Mouse (Mus musculus): Measurements from ENCODE around the gene Gsk3a. TPM values are rescaled to one million over a fixed set of nuclear protein-coding genes. Genes with fewer than 3 reads are reported as not detected.
A peak's percentile ranks its signal among the peaks of the same experiment; 100 is the strongest.

Gsk3a gene
- total RNA-seq, 1 experiment from 2014 or later: 97.4 TPM

- peak; percentile 98 for DNase-seq
Observed at GRCm38 (mm10) chr7:25221102-25221883, 16.4 kb downstream of the Gsk3a start, which contains the start of gene Zfp526. Zfp526 (plus strand) TSS chr7:25221425.

DNA sequence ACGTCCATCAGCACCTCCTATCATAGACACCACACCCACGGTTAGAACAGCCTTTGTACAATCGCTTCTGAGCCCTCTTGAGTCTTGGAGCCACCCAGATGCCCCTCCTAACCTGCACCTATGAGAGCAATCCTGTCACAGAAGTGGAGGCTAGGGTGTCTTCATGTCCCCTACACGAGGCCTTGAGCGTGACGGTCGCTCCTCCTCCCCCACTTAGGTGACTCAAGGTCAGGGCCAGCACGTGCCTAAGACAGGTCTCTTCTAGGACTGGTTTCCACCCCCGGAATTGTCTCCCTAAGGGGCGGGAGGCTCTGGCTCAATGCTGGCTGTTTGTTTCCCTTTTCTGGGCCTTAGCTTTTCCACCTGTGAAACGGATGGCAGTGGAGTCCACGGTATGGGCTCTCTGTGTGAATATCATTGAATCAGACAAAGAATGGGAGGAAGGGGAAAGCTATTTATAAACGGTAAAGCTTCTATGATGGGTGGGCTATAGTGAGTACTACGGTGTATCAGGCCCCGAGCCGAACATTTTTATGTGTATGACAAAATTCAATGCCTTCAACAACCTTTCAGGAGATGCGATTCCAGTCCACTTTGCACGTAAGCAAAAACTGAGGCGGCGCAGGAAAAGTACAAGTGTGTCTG is 17.1 kb downstream of the Gsk3a start, which contains the start of gene Dedd2:
Gene Dedd2 (minus strand): TSS at position 159 of the 645 bp plus-strand sequence.
- DNase-seq: peak; percentile 37

DNA sequence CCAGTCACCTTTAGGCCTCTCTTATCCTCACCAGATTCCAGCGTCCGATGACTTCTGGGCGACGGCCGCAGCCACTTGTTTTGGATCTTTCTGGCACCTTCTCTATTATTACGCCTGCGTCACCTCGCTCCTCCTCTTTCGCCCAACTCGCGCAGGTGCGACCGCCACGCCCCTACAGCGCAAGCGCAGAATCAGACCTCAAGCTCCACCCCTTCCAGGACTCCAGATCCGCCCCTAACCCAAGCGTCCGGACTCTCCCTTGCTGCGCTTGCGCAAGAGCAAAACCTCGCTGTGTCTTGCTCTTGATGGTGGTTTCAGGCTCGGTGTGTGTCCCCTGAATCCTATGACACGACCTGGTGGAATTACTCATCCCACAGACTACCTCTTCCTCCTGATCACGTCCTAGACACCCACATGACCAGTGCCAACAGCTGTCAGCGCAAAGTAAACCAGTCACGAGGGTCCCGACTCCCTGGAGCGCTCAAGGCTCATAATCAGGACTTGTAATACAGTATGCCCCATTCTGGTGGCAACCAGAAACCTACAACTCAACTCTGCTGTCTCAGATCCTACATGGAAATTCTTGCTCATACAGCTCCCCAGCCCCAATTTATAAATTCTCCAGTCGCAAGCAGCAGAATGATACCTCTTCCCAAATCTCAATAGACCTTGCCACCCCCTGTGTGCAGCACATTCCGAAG is 17.7 kb downstream of the Gsk3a start:
- peak; percentile 95 for DNase-seq

GRCm38 (mm10) chr7:25219416-25219750 is 18.3 kb downstream of the Gsk3a start:
- no peak for DNase-seq

GRCm38 (mm10) chr7:25218705-25219415 is 18.8 kb downstream of the Gsk3a start:
- peak; percentile 27 for DNase-seq

- no peak for DNase-seq
Observed at GRCm38 (mm10) chr7:25217653-25218395, 19.8 kb downstream of the Gsk3a start.

DNA sequence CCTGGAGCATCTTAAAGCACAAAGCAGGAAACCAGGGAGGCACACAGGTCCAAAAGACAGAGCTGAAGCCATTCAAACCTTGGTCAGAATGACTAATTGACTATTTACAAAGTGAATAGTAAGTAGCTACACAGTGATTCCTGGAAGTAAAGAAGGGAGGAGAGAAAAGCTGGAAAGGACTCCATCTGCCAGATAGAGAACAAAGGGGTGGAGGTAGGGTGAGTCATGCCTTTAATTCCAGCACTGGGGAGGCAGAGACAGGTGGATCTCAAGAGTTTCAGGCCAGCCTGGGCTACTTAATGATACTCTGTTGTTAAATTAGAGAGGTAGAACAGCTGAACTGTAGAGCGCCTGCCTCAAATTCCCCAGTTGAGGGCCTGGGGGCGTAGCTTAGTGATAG is 23.5 kb downstream of the Gsk3a start:
- no peak for DNase-seq

DNA sequence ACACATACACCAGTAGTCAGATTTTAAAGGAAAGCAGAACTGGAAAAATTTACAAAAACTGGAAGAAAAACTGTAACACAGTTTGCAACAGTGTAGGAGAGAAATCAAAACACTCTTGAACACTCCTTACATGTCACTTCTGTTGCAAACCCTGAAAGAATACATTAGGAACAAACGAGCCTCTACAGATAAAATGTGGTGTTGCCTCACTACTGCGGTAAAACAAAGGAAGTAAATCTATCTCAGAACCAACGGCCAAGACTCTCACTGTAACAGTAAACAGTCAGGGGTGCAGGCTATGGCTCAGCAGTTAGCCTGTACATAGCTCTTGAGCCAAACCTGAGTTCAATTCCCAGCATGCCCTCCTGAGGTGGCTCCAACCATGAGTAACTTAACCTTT is 24.6 kb downstream of the Gsk3a start:
- no peak for DNase-seq

GRCm38 (mm10) chr7:25210482-25210881 is 27.2 kb downstream of the Gsk3a start:
- no peak for DNase-seq

DNA sequence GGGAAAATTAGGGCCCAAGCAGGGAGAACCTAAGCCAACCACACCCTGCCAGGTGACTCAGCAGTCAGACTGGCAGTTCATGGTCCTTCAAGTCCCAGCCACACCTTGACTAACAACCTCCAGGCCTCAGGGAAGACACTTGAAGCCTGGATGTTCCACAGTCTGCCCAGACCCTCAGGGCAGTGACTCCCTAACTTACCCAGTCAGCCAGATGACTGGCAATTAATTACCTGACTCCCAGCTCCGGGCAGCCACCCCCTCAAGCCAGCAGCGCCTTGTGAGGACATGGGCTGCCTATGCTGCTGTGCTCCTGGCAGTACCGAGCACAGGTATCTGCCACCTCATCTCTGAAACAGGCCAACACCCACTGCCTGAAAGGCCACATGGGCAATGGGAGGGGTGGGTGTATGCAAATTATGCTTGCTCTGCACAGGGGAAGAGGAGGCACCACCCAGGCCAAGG is 28.5 kb downstream of the Gsk3a start:
- no peak for DNase-seq

DNA sequence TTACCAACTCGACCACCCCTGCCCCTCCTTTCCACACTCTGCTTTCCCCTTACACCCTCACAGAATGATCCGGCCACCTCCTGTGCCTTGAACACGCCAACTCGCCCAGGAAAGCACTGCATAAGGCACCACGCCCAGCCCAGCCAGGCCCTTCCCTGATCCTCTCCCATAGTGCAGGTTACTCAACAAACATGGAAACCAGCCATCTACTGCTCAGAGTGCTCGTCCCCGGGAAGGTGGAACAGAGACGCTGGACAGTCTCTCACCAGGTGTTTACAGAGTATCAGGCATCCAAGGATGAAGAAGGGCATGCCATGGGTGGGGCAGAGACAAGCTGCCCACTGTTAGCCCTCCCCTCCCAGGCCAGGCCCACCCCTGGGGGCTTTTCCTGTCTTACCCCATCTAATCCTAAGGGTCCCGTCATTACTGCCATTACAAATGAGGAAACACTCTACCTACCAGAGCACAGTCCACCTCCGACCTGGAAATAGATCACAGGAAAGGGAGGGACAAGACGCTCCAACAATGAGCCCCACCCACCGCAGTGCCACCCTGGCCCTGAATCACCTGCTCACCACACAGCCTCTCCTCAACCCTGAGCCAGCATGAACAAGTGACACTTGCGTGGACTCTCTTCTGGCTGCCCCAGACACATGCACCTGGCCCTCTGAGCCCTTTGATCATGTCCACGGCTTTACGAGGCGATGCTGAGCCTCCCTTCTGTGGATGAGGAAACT is 31.4 kb downstream of the Gsk3a start:
- DNase-seq: peak; percentile 33

DNA sequence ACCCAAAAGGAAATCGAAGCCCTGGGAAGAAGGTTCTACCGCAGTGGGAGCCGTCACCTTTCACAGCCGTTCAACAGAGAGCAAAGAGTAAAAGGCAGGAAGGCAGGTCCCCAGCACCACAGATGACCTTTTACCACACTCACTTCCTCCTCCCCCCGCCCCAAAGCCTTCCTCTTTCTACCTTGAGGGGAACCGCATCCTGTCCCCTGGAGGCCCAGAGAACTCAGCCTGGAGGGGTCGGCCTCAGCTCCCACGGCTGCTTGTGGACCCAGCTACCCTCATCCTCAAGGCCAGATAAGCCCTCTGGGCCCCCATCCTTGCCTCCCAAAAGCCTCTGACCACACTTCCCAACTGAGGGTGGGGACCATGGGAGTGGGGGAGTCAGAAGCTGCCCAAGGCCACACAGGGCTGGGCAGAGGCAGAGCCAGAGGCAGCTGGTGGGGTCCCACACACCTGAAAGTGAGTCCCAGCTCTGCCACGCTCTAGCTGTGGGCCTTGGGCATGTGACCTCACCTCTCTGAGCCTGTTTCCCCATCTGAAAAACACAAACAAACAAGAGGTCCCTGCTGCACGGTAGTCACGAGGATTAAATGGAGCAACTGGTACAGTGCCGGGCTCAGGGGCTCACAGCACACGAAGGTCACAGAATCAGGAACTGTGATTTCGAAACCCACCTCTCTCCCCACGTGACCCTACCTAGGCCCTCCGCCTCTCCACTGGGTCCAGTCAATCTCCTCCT is 32.1 kb downstream of the Gsk3a start:
- DNase-seq: no peak

DNA sequence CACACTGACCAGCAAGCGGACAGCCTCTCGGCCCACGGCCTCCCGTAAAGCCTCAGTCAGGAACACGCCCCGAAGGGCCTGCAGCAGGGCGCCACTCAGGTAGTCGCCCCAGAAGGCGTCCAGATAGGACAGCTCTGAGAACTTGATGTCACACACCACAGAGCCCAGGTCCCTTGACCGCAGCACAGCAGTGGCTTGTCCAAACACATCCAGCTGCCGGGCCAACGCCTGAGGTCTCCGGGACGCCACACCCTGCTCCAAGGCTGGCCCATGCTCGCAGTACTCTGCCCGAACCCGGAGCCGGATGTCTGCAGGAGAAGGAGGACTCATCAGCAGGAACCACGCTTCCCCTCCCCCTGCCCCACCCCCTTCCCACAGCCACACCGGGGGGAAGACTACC is 34.0 kb downstream of the Gsk3a start:
- DNase-seq: no peak

DNA sequence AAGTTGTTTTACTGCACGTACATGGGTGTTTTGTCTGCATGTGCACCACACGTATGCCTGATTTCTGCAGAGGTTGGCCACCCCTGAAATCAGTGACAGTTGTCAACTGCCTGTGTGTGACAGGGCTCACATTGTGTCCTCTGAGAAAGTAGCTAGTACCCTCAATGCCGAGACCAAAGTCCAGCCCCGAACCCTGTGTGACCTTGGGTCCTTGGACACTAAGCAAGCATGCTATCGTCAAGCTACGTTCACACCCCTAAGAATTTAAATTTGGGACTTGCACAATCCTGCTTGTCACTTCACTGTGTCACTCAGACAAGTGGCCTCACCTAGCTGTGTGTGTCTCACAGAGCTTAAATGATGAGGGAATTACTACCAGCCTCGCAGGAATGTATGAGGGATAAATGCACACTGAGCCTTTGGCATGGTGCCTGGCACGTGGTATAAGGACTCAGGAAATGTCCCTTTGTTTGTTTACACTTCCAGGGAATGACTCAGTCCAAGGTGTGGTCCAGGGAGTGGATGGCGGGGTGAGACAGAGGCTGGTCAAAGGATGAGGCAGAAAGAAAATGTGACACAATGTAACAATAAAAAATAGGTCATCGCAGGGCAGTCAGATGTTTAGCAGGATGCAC is 40.1 kb downstream of the Gsk3a start:
- DNase-seq: no peak

GRCm38 (mm10) chr7:25196107-25196506 is 41.5 kb downstream of the Gsk3a start:
- DNase-seq: no peak

- no peak for DNase-seq
Observed at GRCm38 (mm10) chr7:25195148-25195547, 42.5 kb downstream of the Gsk3a start.

DNA sequence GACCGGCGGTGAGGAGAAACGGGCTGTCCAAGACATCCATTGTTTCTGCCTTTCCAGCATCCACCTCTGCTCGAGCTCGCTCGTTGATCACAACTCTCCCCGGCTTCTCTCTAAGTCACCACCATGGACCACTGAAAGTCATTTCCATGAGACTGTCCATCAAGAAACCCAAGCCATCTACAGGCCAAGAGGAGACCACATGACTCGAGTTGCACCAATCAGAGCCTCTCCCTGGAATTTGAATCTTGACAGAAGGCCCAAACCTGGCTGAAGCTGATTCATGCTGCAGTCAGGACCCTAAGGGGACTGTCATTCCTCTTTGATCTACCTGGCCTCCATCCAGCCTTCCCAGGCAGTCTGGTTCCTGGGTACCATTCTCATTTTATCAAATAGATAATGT is 45.5 kb downstream of the Gsk3a start:
- no peak for DNase-seq

DNA sequence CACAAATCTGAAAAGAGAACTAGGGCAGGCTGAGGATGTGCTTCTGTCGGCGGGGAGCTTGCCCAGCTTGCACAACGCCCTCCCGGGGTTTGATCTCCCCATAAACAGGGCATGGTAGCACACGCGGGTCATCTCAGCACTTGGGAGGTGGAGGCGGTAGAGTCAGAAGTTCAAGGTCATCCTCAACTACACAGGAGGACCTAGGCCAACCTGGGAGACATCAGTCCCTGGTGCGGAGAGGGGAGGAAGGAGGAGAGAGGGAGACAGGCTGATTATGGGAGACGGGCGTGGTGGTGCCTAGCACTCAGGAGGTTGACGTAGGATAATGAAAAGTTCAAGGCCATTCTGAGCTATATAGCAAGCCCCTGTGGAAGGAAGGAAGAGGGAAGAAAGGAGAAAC is 46.8 kb downstream of the Gsk3a start:
- DNase-seq: no peak
